Mouse (Mus musculus) hindbrain, embryonic 13.5 days (tissue): ENCODE measurements around the gene Smarcc2. TPM values are rescaled to one million over a fixed set of nuclear protein-coding genes. Genes with fewer than 3 reads are reported as not detected.

Experiments used
- ATAC-seq: fragments of 200-750 bp; cut with Nextera tagmentation; 2 replicates; pipeline ENCODE4 v1.8.0; 2017; ENCODE audit warnings: moderate TSS enrichment; ENCODE audit not compliant: low FRiP score
- H3K27ac ChIP-seq: fragments of 300-500 bp; sonication (generic); 2 replicates; pipeline ENCODE4 v1.5.1; 2015; ENCODE audit warnings: inconsistent platforms, mild to moderate bottlenecking, moderate library complexity
- H3K27me3 ChIP-seq: fragments of 300-500 bp; sonication (generic); 2 replicates; pipeline ENCODE4 v1.6.1; 2015; ENCODE audit warnings: mild to moderate bottlenecking, inconsistent platforms
- H3K36me3 ChIP-seq: fragments of 300-500 bp; sonication (generic); 2 replicates; pipeline ENCODE4 v1.6.1; 2015; ENCODE audit warnings: mild to moderate bottlenecking, inconsistent platforms
- H3K4me1 ChIP-seq: fragments of 300-500 bp; sonication (generic); replicated peaks from 2 replicates; pipeline ENCODE4 v1.6.1; 2015; ENCODE audit warnings: inconsistent platforms
- H3K4me2 ChIP-seq: fragments of 300-500 bp; sonication (generic); 2 replicates; pipeline ENCODE4 v1.6.1; 2015; ENCODE audit warnings: inconsistent platforms, mild to moderate bottlenecking, moderate library complexity
- H3K4me3 ChIP-seq: fragments of 300-500 bp; sonication (generic); 2 replicates; pipeline ENCODE4 v1.5.1; 2015; ENCODE audit warnings: mild to moderate bottlenecking, inconsistent platforms
- H3K9ac ChIP-seq: fragments of 300-500 bp; sonication (generic); 2 replicates; pipeline ENCODE4 v1.6.1; 2015; ENCODE audit warnings: mild to moderate bottlenecking, inconsistent platforms
- H3K9me3 ChIP-seq: fragments of 300-500 bp; sonication (generic); 2 replicates; pipeline ENCODE4 v1.6.1; 2016; ENCODE audit warnings: inconsistent platforms
- WGBS: fragments of 180-500 bp; shearing (Covaris S2); methylation state at CpG from one replicate; pipeline ENCODE4 v1.1.7; 2015; 5-methylcytosine and 5-hydroxymethylcytosine counted together
- polyA plus RNA-seq: library from polyadenylated mRNA; unstranded; fragments of >200 nt; fragmentation: Nextera tagmentation; extraction: Ambion mirVana; gene quantifications from 2 replicates; pipeline ENCODE4 v1.2.1, GENCODE M21; 2015

Gene Smarcc2
- polyA plus RNA-seq, 1 experiment from 2014 or later, result 195 TPM

DNA sequence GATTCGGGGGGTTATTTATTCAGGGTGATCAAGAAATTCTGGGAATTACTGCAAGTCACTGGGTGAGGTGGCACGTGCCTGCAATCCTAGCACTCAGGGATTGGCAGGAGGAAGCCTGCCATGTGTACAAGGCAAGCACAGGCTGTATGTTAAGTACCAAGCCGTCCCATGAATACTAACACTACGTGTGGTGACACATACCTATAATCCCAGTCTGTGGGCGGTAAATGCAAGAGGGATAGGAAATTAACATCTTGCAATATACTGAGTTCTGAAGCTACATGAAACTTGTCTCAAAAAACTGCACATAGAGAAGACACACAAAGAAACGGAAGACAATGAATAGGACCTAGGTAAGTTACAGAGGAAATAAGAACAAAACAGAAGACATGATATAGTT, 8.0 kb upstream of the Smarcc2 start:
- Histone ChIP-seq H3K4me2 (no peak overlapping the region), H3K27ac (no peak overlapping the region), H3K9ac (no peak overlapping the region), H3K27me3 (peaks cover 2% of the 10 kb centered on the region; the same call in 1 of the 2 replicates), H3K4me1 (no peaks in the 10 kb centered on the region), H3K36me3 (no peaks in the 10 kb centered on the region), H3K4me3 (no peak overlapping the region), H3K9me3 (no peaks in the 10 kb centered on the region)
- WGBS, result 84% methylated on average over 6 of the region's 6 CpGs
- no peak for ATAC-seq

DNA sequence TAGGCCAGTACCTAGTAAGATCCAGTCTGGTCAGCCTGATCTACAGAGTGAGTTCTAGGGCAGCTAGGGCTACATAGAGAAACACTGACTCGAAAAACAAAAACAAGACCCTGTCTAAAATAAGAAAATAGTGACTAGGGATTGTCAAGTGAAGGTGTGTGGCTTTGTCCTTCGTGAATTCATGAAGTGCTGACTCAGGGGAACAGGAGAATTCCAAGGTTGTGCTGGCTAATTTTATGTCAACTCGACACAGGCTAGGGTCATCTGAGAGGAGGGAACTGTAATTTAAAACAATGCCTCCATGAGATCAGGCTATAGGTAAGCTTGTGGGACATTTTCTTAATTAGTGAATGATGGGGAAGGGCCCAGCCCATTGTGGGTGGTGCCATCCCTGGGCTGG, 4.6 kb upstream of the Smarcc2 start:
- no peak for ATAC-seq
- no peak overlapping the region for H3K4me3 ChIP-seq
- H3K27ac ChIP-seq, result no peak overlapping the region
- H3K36me3 ChIP-seq, result no peaks in the 10 kb centered on the region
- no peaks in the 10 kb centered on the region for H3K9me3 ChIP-seq
- peak overlapping the region; percentile 19; the same call in 1 of the 2 replicates for H3K9ac ChIP-seq
- no peaks in the 10 kb centered on the region for H3K4me1 ChIP-seq
- peaks cover 3% of the 10 kb centered on the region; the same call in 1 of the 2 replicates for H3K27me3 ChIP-seq
- WGBS, result 79% methylated on average over 3 of the region's 3 CpGs
- no peak overlapping the region for H3K4me2 ChIP-seq

DNA sequence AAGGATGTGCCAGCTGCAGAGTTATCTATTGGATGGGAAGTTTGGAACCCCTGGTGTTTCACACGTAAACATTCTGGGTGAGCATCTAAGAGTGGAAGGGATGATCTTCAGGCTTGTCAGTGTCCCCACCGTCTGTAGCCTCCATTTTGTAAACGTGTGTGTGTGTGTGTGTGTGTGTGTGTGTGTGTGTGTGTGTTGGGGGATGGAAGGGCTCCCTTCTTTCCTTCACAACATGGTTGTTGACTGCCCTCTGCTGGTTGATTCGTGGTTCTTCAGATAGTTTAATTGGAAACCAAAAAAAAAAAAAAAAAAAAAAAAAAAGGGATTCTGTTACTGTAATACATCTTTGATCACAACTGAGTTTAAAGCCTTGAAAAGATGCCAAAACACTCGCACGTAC, 3.8 kb upstream of the Smarcc2 start:
- H3K9me3 ChIP-seq, result no peaks in the 10 kb centered on the region
- H3K9ac ChIP-seq, result 0 out of 2 replicates have a peak overlapping the region, but pooled peaks have one; percentile 19
- H3K4me1 ChIP-seq, result peaks cover 2% of the 10 kb centered on the region
- no peaks in the 10 kb centered on the region for H3K36me3 ChIP-seq
- no peak for ATAC-seq
- H3K27ac ChIP-seq, result no peak overlapping the region
- peak overlapping the region; percentile 18; the same call in 1 of the 2 replicates for H3K4me3 ChIP-seq
- peaks cover 3% of the 10 kb centered on the region; the same call in 1 of the 2 replicates for H3K27me3 ChIP-seq
- peak overlapping the region; percentile 37 for H3K4me2 ChIP-seq
- 1% methylated on average over 6 of the region's 6 CpGs for WGBS

DNA sequence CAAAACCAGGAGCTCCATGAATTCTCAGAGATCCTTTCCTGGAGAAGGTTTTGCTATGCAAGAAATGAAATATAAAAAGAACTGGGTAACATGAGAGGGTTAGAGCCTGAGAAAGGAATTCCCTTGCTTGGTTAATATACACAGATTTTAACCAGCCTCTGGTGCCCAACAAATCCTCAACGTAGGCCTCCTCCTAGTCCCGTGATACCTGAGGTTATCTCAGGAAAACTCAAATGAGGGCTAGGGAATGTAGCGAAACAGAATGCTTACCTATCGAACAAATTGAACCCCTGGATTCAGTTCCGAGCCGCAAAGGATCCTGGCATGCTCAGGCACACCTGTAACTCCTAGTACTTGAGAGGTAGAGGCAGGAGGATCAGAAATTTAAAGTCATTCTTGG, 1.4 kb upstream of the Smarcc2 start:
- Histone ChIP-seq H3K36me3 (peaks cover 12% of the 10 kb centered on the region), H3K9ac (no peak overlapping the region), H3K4me1 (peaks cover 14% of the 10 kb centered on the region), H3K27me3 (peaks cover 3% of the 10 kb centered on the region; the same call in 1 of the 2 replicates), H3K9me3 (no peaks in the 10 kb centered on the region), H3K4me3 (peak overlapping the region; percentile 91; the same call in 1 of the 2 replicates), H3K27ac (no peak overlapping the region), H3K4me2 (no peak overlapping the region)
- ATAC-seq, result no peak
- 84% methylated on average over 6 of the region's 6 CpGs for WGBS

DNA sequence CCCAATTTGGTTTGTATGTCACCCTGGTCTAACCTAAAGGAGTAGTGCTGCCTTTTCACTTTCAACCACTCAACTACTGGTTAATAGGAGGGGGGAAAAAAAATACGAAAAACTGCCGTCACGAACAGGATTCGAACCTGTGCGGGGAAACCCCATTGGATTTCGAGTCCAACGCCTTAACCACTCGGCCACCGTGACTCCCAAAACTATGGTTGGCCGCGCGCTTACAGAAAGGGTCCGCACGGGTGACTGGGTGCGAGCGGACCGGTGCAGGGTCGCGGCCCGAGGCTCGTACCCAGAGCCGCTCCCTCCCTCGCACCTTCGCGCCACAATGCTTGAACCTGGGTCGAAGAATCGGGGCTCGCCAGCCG, 715 bp upstream of the Smarcc2 start:
- H3K36me3 ChIP-seq, result peaks cover 18% of the 10 kb centered on the region
- H3K27ac ChIP-seq, result peak overlapping the region; percentile 98
- H3K4me3 ChIP-seq, result peak overlapping the region; percentile 91
- H3K27me3 ChIP-seq, result peaks cover 3% of the 10 kb centered on the region; the same call in 1 of the 2 replicates
- H3K4me2 ChIP-seq, result peak overlapping the region; percentile 89
- peaks cover 14% of the 10 kb centered on the region for H3K4me1 ChIP-seq
- peak; percentile 75 for ATAC-seq
- H3K9me3 ChIP-seq, result no peaks in the 10 kb centered on the region
- H3K9ac ChIP-seq, result peak overlapping the region; percentile 99
- under 1% methylated on average over 29 of the region's 29 CpGs for WGBS

DNA sequence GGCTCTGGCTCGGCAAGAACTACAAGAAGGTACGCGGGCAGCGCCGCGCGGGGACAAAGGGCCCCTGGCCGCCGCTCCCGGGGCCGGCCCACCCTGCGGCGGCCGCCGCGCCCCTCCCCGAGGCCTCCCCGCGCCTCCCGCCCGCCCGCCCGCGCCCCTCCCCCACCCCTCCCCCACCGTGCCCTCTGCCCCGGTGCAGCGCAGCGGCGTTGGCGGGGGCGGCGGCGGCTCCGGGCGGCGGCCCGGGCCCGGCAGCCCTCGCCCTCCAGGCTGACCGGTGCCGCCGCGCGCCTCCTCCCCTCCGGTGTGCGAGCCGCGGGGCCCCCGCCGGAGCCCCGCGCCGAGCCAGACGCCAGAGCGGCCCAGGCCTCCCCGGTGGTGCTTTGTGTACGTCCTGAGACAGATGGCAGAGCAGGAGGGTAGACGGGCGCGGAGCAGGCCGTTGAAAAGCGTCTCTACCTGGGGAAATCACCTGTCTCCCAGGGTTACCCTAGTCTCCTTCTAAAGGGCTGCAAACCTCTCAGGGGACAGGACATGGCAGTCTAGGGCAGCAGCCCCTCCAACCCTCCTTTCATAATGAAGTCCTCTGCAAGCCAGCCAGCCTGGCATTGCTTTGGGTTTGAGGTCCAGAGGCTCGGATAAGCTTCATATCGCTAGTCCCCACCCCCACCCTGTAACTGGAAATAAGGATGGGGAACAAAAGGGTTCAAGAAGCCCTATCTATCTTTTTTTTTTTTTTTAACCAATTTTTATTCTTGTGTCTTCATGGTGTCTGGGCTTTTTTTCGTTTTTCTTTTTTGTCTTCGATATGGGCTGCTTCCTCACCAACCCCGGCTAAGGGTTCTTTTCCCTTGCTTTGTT, 591 bp downstream of the Smarcc2 start:
- Histone ChIP-seq H3K9me3 (no peaks in the 10 kb centered on the region), H3K27ac (peak overlapping the region; percentile 98), H3K4me2 (peak overlapping the region; percentile 89), H3K36me3 (peaks cover 31% of the 10 kb centered on the region), H3K4me1 (peaks cover 14% of the 10 kb centered on the region), H3K27me3 (peaks cover 3% of the 10 kb centered on the region; the same call in 1 of the 2 replicates), H3K4me3 (peak overlapping the region; percentile 91), H3K9ac (peak overlapping the region; percentile 99)
- peak; percentile 63 for ATAC-seq
- WGBS, result 2% methylated on average over 25 of the region's 67 CpGs

DNA sequence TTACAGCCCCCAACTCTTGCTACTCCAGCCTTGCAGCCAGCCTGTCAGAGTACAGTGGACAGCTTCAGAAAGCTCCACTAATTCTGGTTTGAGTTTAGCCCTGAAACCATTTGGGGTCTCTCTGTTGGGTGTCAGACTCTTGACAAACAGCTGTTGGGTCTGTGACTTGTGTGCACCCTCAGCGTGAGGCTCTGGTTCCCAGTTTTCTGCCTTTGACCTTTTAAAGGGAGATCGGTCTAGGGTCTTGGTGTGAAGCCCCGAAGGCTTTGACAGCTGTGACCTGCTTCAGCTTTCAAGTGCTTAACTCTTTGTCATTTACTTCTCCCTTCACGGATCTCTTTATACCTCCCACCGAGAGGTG, 1.2 kb downstream of the Smarcc2 start:
- Histone ChIP-seq H3K4me1 (peaks cover 14% of the 10 kb centered on the region), H3K27me3 (peaks cover 3% of the 10 kb centered on the region; the same call in 1 of the 2 replicates), H3K36me3 (peaks cover 36% of the 10 kb centered on the region), H3K4me2 (peak overlapping the region; percentile 89), H3K9me3 (no peaks in the 10 kb centered on the region), H3K27ac (peak overlapping the region; percentile 98), H3K9ac (peak overlapping the region; percentile 99), H3K4me3 (peak overlapping the region; percentile 91)
- no peak for ATAC-seq
- under 1% methylated on average over 5 of the region's 5 CpGs for WGBS

DNA sequence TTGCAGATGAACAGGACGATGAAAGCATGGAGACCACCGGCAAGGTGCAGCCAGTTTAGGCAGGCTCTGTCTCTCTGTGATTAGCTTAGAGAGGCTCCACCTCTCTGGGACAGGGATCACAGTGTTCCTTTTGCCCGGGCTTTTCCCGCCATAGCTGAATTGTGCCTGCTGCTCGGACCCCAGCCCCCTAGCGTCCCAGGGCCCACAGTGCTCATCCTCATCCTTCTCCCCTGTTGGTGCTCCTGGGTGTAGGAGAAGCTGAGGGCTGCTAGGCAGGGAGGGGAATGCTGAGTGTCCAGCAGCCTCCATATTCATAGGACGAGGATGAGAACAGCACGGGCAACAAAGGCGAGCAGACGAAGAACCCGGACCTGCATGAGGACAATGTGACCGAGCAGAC, 15.3 kb downstream of the Smarcc2 start:
- 88% methylated on average over 12 of the region's 12 CpGs for WGBS
- no peaks in the 10 kb centered on the region for H3K27me3 ChIP-seq

DNA sequence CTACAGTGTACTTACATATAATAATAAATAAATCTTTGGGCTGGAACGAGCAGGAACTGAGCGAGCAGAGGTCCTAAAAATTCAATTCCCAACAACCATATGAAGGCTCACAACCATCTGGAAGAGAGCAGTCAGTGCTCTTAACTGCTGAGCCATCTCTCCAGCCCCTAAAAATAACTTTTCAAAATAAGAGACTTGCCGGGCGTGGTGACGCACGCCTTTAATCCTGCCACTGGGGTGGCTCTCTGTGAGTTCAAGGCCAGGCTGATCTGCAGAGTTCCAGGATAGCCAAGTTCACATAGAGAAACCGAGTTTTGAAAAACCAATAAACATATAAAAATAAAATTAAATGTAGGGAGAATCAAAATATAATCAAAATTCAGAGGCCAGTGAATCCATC, 27.3 kb downstream of the Smarcc2 start:
- WGBS, result 90% methylated on average over 7 of the region's 7 CpGs
- Histone ChIP-seq H3K9ac (no peak overlapping the region), H3K27me3 (no peaks in the 10 kb centered on the region), H3K4me1 (peaks cover 13% of the 10 kb centered on the region), H3K4me3 (no peak overlapping the region), H3K9me3 (no peaks in the 10 kb centered on the region), H3K36me3 (peaks cover 96% of the 10 kb centered on the region), H3K27ac (no peak overlapping the region), H3K4me2 (no peak overlapping the region)
- ATAC-seq, result no peak

More for the DNA sequence above, 15.3 kb downstream of the Smarcc2 start:
- H3K36me3 ChIP-seq, result peaks cover 96% of the 10 kb centered on the region
- ATAC-seq, result no peak
- no peak overlapping the region for H3K9ac ChIP-seq
- H3K9me3 ChIP-seq, result no peaks in the 10 kb centered on the region
- no peak overlapping the region for H3K27ac ChIP-seq
- no peak overlapping the region for H3K4me3 ChIP-seq
- H3K4me1 ChIP-seq, result no peaks in the 10 kb centered on the region
- no peak overlapping the region for H3K4me2 ChIP-seq

DNA sequence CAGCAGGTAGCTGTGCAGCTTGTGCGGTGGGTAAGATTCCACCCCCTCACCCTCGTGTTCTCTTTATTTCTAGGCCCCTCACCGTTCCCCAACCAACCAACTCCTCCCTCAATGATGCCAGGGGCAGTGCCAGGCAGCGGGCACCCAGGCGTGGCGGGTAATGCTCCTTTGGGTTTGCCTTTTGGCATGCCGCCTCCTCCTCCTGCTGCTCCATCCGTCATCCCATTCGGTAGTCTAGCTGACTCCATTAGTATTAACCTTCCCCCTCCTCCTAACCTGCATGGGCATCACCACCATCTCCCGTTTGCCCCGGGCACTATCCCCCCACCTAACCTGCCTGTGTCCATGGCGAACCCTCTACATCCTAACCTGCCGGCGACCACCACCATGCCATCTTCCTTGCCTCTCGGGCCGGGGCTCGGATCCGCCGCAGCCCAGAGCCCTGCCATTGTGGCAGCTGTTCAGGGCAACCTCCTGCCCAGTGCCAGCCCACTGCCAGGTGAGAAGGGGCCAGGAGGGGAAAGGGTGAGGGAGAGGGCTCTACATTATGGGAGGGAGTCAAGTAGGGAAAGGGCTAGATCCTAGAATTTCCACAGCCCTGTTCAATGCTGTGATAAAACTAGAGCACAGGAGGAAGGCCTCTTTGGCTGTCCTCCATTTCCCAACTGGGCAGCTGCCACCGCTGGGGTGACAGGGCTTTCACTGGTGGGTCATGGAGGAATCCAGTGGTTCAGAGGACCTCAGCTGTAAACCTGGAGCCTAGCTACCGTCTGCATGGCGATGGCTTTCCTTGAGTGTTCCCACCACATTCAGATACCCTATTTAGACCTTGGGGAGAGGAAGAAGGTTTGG, 29.0 kb downstream of the Smarcc2 start:
- Histone ChIP-seq H3K27ac (peak overlapping the region; percentile 18), H3K27me3 (no peaks in the 10 kb centered on the region), H3K9ac (no peak overlapping the region), H3K4me2 (no peak overlapping the region), H3K4me1 (peaks cover 28% of the 10 kb centered on the region), H3K9me3 (no peaks in the 10 kb centered on the region), H3K4me3 (no peak overlapping the region), H3K36me3 (peaks cover 85% of the 10 kb centered on the region)
- WGBS, result 89% methylated on average over 22 of the region's 22 CpGs
- no peak for ATAC-seq

DNA sequence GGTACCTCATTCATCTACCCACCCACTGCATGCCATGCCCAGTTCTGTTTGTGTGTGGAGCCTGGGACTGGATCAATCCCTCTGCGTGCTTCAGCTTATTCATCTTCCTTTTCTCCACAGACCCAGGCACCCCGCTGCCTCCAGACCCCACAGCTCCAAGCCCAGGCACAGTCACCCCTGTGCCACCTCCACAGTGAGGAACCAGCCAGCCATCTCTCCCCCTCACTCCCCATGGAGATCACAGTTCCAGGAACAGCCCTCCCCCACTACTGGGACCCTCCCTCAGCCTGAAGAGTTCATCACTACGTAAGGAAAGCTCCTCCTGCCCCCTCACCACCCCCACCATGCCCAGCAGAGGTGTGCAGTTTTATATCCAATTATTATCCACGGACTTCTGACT, 29.7 kb downstream of the Smarcc2 start:
- ATAC-seq, result no peak
- Histone ChIP-seq H3K36me3 (peaks cover 79% of the 10 kb centered on the region), H3K4me1 (peaks cover 28% of the 10 kb centered on the region), H3K9me3 (no peaks in the 10 kb centered on the region), H3K4me3 (no peak overlapping the region), H3K27ac (no peak overlapping the region), H3K27me3 (no peaks in the 10 kb centered on the region), H3K9ac (no peak overlapping the region), H3K4me2 (no peak overlapping the region)
- 85% methylated on average over 4 of the region's 4 CpGs for WGBS

DNA sequence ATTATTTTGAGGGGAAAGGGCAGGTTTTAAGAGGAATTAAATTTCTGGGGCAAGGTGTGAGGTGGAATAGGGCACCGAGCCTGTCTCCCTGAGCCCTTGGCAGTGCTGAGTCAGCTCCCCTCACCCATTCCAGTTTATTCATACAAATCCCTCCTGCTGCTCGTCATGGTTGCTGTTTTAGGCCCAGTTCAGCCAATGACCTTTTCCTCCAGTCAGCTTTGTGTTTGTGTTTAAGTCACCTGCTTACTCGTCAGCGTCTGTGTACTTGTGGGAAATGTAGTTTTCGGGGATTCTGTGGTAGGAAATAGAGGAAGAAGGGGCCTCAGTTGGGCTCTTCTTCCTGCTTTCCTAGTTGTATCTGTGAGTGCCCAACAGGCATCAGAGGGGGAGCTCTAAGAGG, 30.3 kb downstream of the Smarcc2 start:
- Histone ChIP-seq H3K4me3 (no peak overlapping the region), H3K27me3 (no peaks in the 10 kb centered on the region), H3K4me1 (peaks cover 28% of the 10 kb centered on the region), H3K9ac (no peak overlapping the region), H3K9me3 (no peaks in the 10 kb centered on the region), H3K36me3 (peaks cover 72% of the 10 kb centered on the region), H3K27ac (peak overlapping the region; percentile 86; the same call in 1 of the 2 replicates), H3K4me2 (no peak overlapping the region)
- ATAC-seq, result no peak
- 74% methylated on average over 5 of the region's 5 CpGs for WGBS
